Mouse (Mus musculus) hindbrain, embryonic 15.5 days (tissue): ENCODE measurements around the gene Prkcz. TPM values are rescaled to one million over a fixed set of nuclear protein-coding genes. Genes with fewer than 3 reads are reported as not detected.
A peak's percentile ranks its signal among the peaks of the same experiment; 100 is the strongest.
"Not testable (repeated sequence)": the region's sequence is repeated elsewhere in the genome, so short reads cannot be mapped to it uniquely, and the experiment has no call there.

Experiments
- ATAC-seq: fragments of 200-750 bp; cut with Nextera tagmentation; 2 replicates; pipeline ENCODE4 v1.8.0; 2017; ENCODE audit warnings: low read depth, moderate number of reproducible peaks, moderate TSS enrichment; ENCODE audit not compliant: low FRiP score
- H3K27ac ChIP-seq: fragments of 300-500 bp; sonication (generic); replicated peaks from 2 replicates; pipeline ENCODE4 v1.5.1; 2015; ENCODE audit warnings: mild to moderate bottlenecking, inconsistent platforms
- H3K27me3 ChIP-seq: fragments of 300-500 bp; sonication (generic); 2 replicates; pipeline ENCODE4 v1.6.1; 2015; ENCODE audit warnings: control low read depth, inconsistent platforms
- H3K36me3 ChIP-seq: fragments of 300-500 bp; sonication (generic); 2 replicates; pipeline ENCODE4 v1.6.1; 2015; ENCODE audit warnings: control low read depth, inconsistent platforms
- H3K4me1 ChIP-seq: fragments of 300-500 bp; sonication (generic); replicated peaks from 2 replicates; pipeline ENCODE4 v1.6.1; 2015; ENCODE audit warnings: control low read depth, inconsistent platforms
- H3K4me2 ChIP-seq: fragments of 300-500 bp; sonication (generic); 2 replicates; pipeline ENCODE4 v1.6.1; 2015; ENCODE audit warnings: moderate library complexity, mild to moderate bottlenecking, inconsistent platforms
- H3K4me3 ChIP-seq: fragments of 300-500 bp; sonication (generic); 2 replicates; pipeline ENCODE4 v1.5.1; 2015; ENCODE audit warnings: mild to moderate bottlenecking, inconsistent platforms
- H3K9ac ChIP-seq: fragments of 300-500 bp; sonication (generic); 2 replicates; pipeline ENCODE4 v1.6.1; 2015; ENCODE audit warnings: inconsistent platforms
- H3K9me3 ChIP-seq: fragments of 300-500 bp; sonication (generic); 2 replicates; pipeline ENCODE4 v1.6.1; 2016; ENCODE audit warnings: control low read depth, inconsistent platforms
- WGBS: fragments of 180-500 bp; shearing (Covaris S2); methylation state at CpG from one replicate; pipeline ENCODE4 v1.1.7; 2015; 5-methylcytosine and 5-hydroxymethylcytosine counted together
- polyA plus RNA-seq: library from polyadenylated mRNA; unstranded; fragments of >200 nt; fragmentation: Nextera tagmentation; extraction: Ambion mirVana; gene quantifications from 2 replicates; pipeline ENCODE4 v1.2.1, GENCODE M21; 2015

Prkcz gene
- polyA plus RNA-seq, 1 experiment from 2014 or later = 87.2 TPM

DNA sequence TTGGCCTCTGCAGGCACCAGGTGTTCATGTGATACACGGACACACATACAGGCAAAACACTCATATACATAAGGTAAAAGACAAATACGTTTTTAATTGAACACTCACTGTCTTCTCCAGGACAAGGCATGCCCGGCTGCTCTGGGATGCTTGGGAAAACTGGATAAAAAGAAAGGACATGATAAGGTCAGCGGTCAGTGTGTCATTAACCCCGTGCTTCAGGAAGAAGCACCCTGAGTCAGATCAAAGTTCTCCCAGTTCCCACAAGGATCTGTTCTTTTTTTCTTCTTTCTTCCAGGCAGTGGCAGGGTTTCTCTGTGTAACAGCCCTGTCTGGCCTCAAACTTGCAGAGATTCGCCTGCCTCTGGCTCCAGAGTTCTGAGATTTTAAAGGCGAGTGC is 6.6 kb downstream of the Prkcz start:
- H3K4me1 ChIP-seq = no peaks in the 10 kb centered on the region
- WGBS = 84% methylated on average over 7 of the region's 7 CpGs
- no peak overlapping the region for H3K4me3 ChIP-seq
- H3K36me3 ChIP-seq = no peaks in the 10 kb centered on the region
- H3K9ac ChIP-seq = no peak overlapping the region
- H3K4me2 ChIP-seq = no peak overlapping the region
- ATAC-seq = no peak
- peaks cover 13% of the 10 kb centered on the region for H3K27me3 ChIP-seq
- no peak overlapping the region for H3K27ac ChIP-seq
- no peaks in the 10 kb centered on the region for H3K9me3 ChIP-seq

DNA sequence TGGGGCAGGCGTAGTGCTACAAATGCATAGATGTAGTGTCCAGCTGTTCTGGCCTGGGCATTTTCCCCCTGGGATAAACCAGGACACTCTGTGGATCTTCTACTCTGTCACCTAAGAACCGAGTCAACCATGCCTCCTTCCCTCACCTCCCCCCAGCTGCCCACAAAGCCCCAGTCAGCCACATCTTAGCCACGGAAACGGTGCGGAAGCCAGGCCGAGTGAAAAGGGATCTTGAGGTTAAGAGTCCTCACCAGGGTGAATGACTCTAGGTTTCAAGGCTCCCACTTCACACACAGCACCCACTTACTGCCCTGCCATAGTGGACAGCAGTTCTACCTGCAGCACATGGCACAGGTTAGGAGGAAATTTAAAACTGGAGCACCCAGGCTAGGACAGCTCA is 7.1 kb downstream of the Prkcz start:
- no peak overlapping the region for H3K4me2 ChIP-seq
- no peak for ATAC-seq
- WGBS = 82% methylated on average over 6 of the region's 6 CpGs
- no peaks in the 10 kb centered on the region for H3K36me3 ChIP-seq
- H3K4me1 ChIP-seq = no peaks in the 10 kb centered on the region
- no peaks in the 10 kb centered on the region for H3K9me3 ChIP-seq
- no peak overlapping the region for H3K4me3 ChIP-seq
- H3K27ac ChIP-seq = no peak overlapping the region
- H3K27me3 ChIP-seq = peaks cover 8% of the 10 kb centered on the region
- no peak overlapping the region for H3K9ac ChIP-seq

DNA sequence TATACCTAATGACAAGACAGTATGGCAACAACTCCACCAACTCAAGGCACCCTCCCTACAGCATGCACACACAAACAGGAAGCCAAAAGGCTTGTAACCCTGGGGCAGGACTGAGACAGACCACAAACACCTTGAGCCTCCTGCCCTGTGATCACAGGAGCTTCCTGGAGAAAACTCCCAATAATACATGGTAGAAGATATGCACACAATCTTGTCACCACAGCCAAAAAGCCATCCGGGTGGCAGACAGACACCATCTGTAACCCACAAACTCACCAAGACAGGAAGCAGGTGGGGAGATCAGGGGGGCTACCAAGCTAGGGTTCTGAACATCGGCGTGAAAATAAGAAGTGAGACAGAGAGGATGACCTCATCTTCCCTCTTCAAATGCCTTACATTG is 8.6 kb downstream of the Prkcz start:
- ATAC-seq = no peak
- Histone ChIP-seq H3K4me1 (no peaks in the 10 kb centered on the region), H3K27ac (no peak overlapping the region), H3K27me3 (no peaks in the 10 kb centered on the region), H3K36me3 (no peaks in the 10 kb centered on the region), H3K9ac (no peak overlapping the region), H3K4me3 (no peak overlapping the region), H3K9me3 (no peaks in the 10 kb centered on the region), H3K4me2 (no peak overlapping the region)
- 94% methylated on average over 3 of the region's 3 CpGs for WGBS

DNA sequence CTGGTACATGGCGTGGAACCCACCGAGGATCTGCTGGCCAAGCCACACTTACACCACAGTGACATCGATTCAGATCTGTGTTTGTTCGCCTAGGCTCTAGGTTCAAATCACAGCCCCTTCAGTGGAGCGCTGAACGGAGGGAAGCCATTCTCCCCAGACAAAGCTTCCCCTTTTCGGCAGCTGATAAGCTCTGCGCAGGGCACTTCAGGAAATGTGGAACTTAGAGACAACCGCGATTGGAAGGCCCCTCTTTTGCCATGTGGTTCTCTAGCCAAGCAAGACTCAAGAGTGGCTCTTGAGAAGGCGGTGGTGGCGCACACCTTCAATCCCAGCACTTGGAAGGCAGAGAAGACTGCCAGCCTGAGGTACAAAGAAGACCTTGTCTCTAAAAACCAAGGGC is 14.8 kb downstream of the Prkcz start:
- no peaks in the 10 kb centered on the region for H3K27me3 ChIP-seq
- H3K9me3 ChIP-seq = no peaks in the 10 kb centered on the region
- H3K27ac ChIP-seq = peak overlapping the region; percentile 87
- 91% methylated on average over 12 of the region's 12 CpGs for WGBS
- peaks cover 32% of the 10 kb centered on the region for H3K4me1 ChIP-seq
- peak overlapping the region; percentile 77 for H3K4me2 ChIP-seq
- no peaks in the 10 kb centered on the region for H3K36me3 ChIP-seq
- H3K9ac ChIP-seq = no peak overlapping the region
- no peak for ATAC-seq
- H3K4me3 ChIP-seq = 0 out of 2 replicates have a peak overlapping the region, but pooled peaks have one; percentile 69

DNA sequence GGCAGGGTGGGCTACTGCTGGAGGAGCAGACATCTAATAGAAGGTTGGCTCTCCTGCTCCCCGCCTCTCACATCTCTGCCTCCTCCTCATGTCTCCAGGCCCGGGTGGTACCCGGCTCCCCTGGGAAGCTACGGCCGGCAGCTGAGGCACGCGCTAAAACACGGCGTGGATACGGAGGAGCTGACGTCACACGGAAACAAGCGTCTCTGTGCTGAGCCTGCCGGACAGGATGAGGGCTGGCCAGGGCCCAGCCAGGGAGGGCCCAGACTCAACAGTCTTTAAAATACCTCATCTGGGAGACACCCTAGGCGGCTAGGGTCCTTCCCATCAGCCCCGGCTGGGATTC is 15.6 kb downstream of the Prkcz start:
- Histone ChIP-seq H3K4me3 (peak overlapping the region; percentile 69), H3K27me3 (no peaks in the 10 kb centered on the region), H3K36me3 (no peaks in the 10 kb centered on the region), H3K4me2 (peak overlapping the region; percentile 77), H3K4me1 (peaks cover 32% of the 10 kb centered on the region), H3K9me3 (no peaks in the 10 kb centered on the region), H3K9ac (peak overlapping the region; percentile 67), H3K27ac (peak overlapping the region; percentile 87)
- WGBS = 1% methylated on average over 16 of the region's 16 CpGs
- peak; percentile 92 for ATAC-seq

DNA sequence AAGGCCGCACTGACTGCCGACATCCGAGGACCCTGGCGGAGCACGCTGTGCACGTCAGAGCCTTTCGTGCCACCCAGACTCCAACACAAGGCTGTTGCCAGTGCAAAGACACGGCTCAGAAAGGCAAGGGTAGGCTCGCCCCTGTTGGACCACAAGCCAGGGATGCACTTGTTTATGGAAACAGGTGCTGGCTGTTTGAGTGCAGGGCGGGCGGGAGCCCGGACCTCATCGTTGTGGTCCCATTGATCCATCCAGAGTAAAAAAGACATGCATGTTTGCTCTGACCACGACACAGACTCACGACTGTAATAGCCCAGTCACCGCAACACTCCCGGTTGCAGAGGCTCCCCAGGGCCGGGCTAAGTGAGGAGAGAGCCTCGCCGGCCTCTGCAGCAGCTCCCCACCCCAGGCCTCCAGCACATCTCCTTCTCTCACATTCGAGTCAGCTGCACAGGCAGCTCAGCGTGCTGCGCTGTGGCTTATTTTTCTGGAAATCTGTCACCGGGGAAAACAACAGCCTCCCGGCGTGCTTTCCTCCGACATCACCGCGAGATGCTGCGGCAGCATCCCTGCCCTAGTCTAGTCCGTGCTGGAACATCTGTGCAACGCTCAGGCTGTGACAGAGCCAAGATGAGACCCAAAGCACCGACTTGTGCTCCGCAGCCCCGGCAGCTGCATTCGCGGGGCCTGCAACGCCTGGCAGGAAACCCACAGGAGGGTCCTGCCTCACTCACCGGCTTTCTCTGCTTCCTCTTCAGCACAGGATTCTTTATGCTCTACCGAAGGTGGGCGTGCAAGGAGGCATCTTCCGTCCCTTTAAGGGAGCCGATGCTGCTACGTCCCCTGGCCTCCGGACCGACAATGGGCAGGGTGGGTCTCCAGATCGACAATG is 16.2 kb downstream of the Prkcz start:
- no peaks in the 10 kb centered on the region for H3K36me3 ChIP-seq
- H3K27ac ChIP-seq = peak overlapping the region; percentile 87
- 4% methylated on average over 47 of the region's 47 CpGs for WGBS
- H3K9ac ChIP-seq = peak overlapping the region; percentile 67
- peak; percentile 79 for ATAC-seq
- peak overlapping the region; percentile 77 for H3K4me2 ChIP-seq
- peak overlapping the region; percentile 69 for H3K4me3 ChIP-seq
- no peaks in the 10 kb centered on the region for H3K9me3 ChIP-seq
- H3K27me3 ChIP-seq = no peaks in the 10 kb centered on the region
- peaks cover 32% of the 10 kb centered on the region for H3K4me1 ChIP-seq

DNA sequence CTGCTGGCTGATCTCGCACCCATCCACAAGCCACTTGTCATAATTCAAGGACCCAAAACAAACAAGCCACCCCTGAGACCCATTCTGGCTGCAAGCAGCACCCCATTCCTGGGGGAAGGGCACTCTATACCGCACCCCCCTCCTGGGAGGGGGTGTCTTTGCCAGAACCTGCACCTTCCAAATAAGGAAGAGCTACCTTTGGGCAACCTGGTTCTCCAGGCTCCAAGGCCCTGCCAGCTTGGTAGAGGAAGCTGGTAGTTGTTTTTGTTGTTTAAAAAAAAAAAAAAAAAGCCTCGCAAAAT is 16.9 kb downstream of the Prkcz start:
- no peak for ATAC-seq
- Histone ChIP-seq H3K36me3 (no peaks in the 10 kb centered on the region), H3K4me1 (peaks cover 32% of the 10 kb centered on the region), H3K9ac (peak overlapping the region; percentile 67), H3K4me2 (peak overlapping the region; percentile 77), H3K9me3 (no peaks in the 10 kb centered on the region), H3K4me3 (peak overlapping the region; percentile 69), H3K27ac (peak overlapping the region; percentile 87), H3K27me3 (no peaks in the 10 kb centered on the region)
- WGBS = 29% methylated on average over 3 of the region's 3 CpGs

DNA sequence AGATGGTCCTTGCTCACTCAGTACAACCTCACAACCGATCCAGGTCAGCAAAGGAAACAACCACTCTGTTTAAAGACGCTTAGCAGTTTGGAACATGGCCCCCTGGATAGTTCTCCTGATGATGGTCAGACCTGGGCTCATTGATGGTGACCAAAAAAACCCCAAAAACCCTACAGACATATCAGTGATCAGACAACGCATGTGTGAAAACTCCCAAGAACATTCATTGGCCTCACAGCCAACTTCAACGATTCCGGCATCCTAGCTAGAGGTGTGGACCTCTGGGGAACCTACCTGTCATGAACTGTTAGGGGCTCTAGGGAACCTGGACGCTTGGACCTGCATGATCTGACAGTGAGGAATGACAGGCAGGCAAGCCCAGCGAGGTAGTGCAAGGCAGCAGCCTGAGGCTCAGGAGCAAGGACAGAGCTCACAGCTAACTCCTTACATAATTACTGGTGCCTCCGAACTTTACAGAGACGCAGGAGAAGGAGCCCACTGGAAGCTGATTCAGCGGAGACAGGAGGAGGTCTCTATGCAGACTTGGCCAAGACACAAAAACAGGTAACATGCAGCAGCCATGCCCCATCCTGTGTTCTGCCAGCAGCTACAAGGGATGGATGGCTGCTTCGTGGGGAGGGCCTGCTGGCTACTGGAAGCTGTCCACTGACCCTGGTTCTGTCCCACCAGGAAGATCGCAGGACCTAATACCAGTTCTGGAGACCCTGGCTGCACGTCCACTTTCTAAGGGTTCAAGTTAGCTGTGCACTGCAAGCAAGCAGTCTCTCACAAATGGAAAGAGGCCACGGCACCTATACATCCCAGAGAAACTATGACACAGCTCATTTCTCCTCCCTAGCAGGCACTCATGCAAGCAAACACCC is 17.5 kb downstream of the Prkcz start:
- H3K9ac ChIP-seq = peak overlapping the region; percentile 67
- peak overlapping the region; percentile 77 for H3K4me2 ChIP-seq
- 63% methylated on average over 14 of the region's 14 CpGs for WGBS
- peaks cover 32% of the 10 kb centered on the region for H3K4me1 ChIP-seq
- peak overlapping the region; percentile 87 for H3K27ac ChIP-seq
- no peaks in the 10 kb centered on the region for H3K9me3 ChIP-seq
- peak overlapping the region; percentile 69 for H3K4me3 ChIP-seq
- no peak for ATAC-seq
- H3K36me3 ChIP-seq = no peaks in the 10 kb centered on the region
- H3K27me3 ChIP-seq = no peaks in the 10 kb centered on the region

DNA sequence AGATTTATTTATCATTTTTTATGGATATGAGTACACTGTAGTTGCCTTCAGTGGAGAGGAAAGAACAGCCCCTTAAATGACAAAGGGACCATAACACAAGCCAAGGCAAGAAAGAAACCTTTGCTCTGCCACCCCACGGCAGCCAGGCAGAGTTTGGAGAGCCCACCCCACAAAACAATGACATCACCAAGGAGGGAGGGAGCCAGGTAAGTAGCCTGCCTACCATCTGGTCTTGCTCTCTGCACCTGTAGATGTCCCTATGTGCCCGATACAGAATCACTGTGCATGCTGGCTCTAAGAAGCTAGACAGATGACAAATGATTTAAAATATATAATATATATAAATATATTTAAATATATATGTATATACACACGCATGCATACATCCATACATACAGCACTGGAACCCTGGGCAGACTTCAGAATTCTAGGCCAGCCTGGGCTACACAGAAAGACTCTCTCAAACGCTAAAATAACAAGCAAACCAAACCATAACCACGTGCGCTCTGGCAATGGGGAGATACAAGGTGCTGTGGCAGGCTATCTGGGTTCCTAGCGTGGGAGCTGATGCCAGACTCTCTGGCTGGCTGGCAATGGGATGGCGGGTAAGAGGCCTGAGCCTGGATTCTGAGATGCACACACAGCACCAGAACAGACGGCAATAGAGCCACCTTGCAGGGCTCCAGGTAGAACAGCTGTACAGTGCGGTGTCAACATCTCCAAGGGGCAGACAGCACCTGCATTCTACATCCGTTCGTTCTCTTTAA is 24.7 kb downstream of the Prkcz start:
- Histone ChIP-seq H3K36me3 (no peaks in the 10 kb centered on the region), H3K27me3 (no peaks in the 10 kb centered on the region), H3K9me3 (no peaks in the 10 kb centered on the region), H3K4me2 (no peak overlapping the region), H3K9ac (no peak overlapping the region), H3K4me1 (peaks cover 2% of the 10 kb centered on the region; the same call in 1 of the 2 replicates), H3K4me3 (no peak overlapping the region), H3K27ac (no peak overlapping the region)
- 89% methylated on average over 12 of the region's 12 CpGs for WGBS
- ATAC-seq = no peak

DNA sequence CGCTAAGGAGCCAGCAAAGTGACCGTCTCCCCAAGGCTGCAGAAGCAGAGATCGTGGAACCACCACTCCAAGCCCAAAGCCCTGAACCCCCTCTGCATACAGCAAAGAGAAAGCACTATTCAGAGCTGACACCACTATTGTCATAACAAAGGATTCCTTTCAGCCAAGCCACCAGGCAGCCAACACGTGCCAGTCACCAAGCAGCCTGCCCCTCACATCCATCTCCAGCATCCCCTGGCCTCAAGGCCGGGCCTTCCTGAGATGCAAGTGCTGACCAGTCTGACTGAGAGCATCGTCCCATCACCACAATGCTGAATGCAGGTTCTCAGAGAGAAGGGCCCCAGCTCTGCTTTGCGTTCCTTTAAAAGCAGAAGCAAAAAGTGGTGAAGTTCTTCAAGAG is 28.9 kb downstream of the Prkcz start:
- Histone ChIP-seq H3K27ac (no peak overlapping the region), H3K4me3 (no peak overlapping the region), H3K9me3 (no peaks in the 10 kb centered on the region), H3K36me3 (no peaks in the 10 kb centered on the region), H3K9ac (no peak overlapping the region), H3K27me3 (no peaks in the 10 kb centered on the region), H3K4me1 (peaks cover 4% of the 10 kb centered on the region; the same call in 1 of the 2 replicates), H3K4me2 (no peak overlapping the region)
- 33% methylated on average over 7 of the region's 7 CpGs for WGBS
- no peak for ATAC-seq

DNA sequence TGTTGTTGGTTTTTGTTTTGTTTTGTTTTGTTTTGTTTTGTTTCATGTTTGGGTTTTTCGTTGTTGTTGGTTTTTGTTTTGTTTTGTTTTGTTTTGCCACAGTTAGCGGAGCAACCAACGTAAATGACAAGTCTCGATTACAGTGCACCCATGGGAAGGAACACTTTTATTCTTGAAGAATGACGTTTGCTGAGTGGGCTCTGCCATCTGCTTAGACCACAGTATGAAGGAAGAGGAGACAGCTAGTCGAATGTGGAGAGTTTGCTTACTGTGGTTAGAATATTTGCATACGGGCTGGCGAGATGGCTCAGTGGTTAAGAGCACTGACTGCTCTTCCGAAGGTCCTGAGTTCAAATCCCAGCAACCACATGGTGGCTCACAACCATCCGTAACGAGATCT is 32.8 kb downstream of the Prkcz start:
- H3K36me3 ChIP-seq, H3K4me2 ChIP-seq, H3K4me3 ChIP-seq, ATAC-seq, H3K27me3 ChIP-seq, H3K9ac ChIP-seq, H3K9me3 ChIP-seq, H3K4me1 ChIP-seq, H3K27ac ChIP-seq: not testable (repeated sequence)
- 80% methylated on average over 11 of the region's 11 CpGs for WGBS

DNA sequence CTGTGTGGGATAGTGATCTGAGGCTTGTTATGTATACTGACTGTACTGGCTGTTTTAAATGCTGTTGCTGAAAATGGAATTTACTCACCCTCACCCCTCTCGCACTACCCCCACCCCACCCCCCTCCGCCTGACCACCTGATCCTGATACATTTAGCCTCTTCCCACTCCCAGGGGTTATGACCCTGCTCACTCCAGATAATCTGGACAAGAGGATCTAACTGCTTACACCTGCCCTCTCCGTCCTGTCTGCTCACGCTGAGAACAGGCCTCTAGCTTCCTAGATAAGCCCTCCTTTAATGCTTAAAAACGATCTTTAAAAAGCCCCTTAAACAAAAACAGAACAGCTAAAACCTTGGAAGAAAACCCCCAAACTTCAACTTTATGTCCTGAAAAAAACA is 35.4 kb downstream of the Prkcz start:
- Histone ChIP-seq H3K27ac (no peak overlapping the region), H3K4me1 (peaks cover 15% of the 10 kb centered on the region), H3K4me2 (no peak overlapping the region), H3K9me3 (no peaks in the 10 kb centered on the region), H3K27me3 (no peaks in the 10 kb centered on the region), H3K36me3 (no peaks in the 10 kb centered on the region), H3K4me3 (no peak overlapping the region), H3K9ac (no peak overlapping the region)
- ATAC-seq = no peak
- WGBS = 72% methylated on average over 5 of the region's 5 CpGs
